In the genomic region with DNA sequence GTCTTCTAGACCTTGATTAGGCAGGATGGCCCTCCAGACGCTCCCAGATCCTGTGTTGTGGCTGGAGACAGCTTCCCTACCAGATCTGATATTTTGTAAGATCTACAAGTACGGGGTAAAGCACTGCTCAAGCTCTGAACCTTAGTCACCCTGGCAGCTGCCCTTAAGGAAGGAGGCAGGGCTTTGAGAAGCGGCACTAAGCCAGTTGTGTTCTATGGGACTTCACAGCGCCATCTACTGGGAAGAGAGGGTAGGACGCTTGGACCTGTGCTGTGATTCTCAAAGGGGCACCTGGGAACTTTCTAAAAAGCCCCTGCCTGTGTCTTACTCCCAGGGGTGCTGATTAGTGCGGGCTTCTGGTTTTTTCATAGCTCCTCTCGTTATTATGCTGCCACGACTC, we compare ENCODE assay signal across 8 mouse cellular contexts. TPM values are rescaled to one million over a fixed set of nuclear protein-coding genes. Genes with fewer than 3 reads are reported as not detected.
DNase-seq lines count a peak whose midpoint lies in the region; ATAC-seq and TF ChIP-seq lines count a peak whose summit lies in the region.

No protein-coding gene starts in this region.

- in situ Hi-C loops in ES-E14 (cut with MboI; ENCODE audit: low sequenced_read_pairs in 2 of 2, unreplicated experiment in 2 of 2): no loop called here

- H3K27ac ChIP-seq in ES-E14 (ENCODE audit: insufficient read depth, low read depth, low read length, poor library complexity, severe bottlenecking): no peak overlapping the region
- no peak overlapping the region for H3K27ac ChIP-seq in heart, postnatal 0 days (ENCODE audit: low read depth)

- ATAC-seq in heart, postnatal 0 days (ENCODE audit: insufficient read depth, low read depth): peak; percentile 27; the same call in 1 of the 2 replicates

- no peak overlapping the region for H3K4me2 ChIP-seq in heart, postnatal 0 days (ENCODE audit: low read depth, low read length)

- WGBS in heart, postnatal 0 days: 9% methylated on average over 8 of the region's 8 CpGs

- TF ChIP-seq CTCF in brain, embryonic 14.5 days (IDR thresholded peaks at IDR 0.05; ENCODE audit: borderline replicate concordance, extremely low read depth, insufficient read depth, insufficient read length): peak; percentile 93
- peak; percentile 86 for TF ChIP-seq CTCF in heart, postnatal 0 days (IDR thresholded peaks at IDR 0.05; ENCODE audit: low read depth)

- H3K36me3 ChIP-seq in ES-E14 (ENCODE audit: control insufficient read depth, insufficient read depth, low read length, poor library complexity, severe bottlenecking): no peaks in the 10 kb centered on the region
- no peaks in the 10 kb centered on the region for H3K36me3 ChIP-seq in heart, postnatal 0 days (replicated peaks; ENCODE audit: control insufficient read depth, insufficient read depth, low read length)

- no peak for TF ChIP-seq EP300 in heart, postnatal 0 days (IDR thresholded peaks at IDR 0.05; ENCODE audit: low read depth)

- no peaks in the 10 kb centered on the region for H3K4me1 ChIP-seq in ES-E14 (ENCODE audit: control insufficient read depth in 2 of 2, insufficient read depth in 2 of 2, low read length in 2 of 2, poor library complexity in 1 of 2)
- no peaks in the 10 kb centered on the region for H3K4me1 ChIP-seq in heart, postnatal 0 days (ENCODE audit: control insufficient read depth, insufficient read depth)

- H3K27me3 ChIP-seq in heart, postnatal 0 days (ENCODE audit: control insufficient read depth, insufficient read depth, low read length): no peaks in the 10 kb centered on the region

- no peak for TF ChIP-seq POLR2A in brain, embryonic 14.5 days (IDR thresholded peaks at IDR 0.05; ENCODE audit: borderline replicate concordance, extremely low read depth, insufficient read depth, insufficient read length, poor library complexity, severe bottlenecking)

- no peak overlapping the region for H3K9ac ChIP-seq in ES-E14 (ENCODE audit: insufficient read depth, low read depth, low read length, poor library complexity, severe bottlenecking)
- H3K9ac ChIP-seq in heart, postnatal 0 days (replicated peaks; ENCODE audit: low read depth, low read length): no peak overlapping the region

- H3K9me3 ChIP-seq in ES-E14 (ENCODE audit: control insufficient read depth, insufficient read depth, low read depth, low read length): no peaks in the 10 kb centered on the region
- no peaks in the 10 kb centered on the region; the same call in 1 of the 2 replicates for H3K9me3 ChIP-seq in heart, postnatal 0 days (replicated peaks; ENCODE audit: control insufficient read depth, low read length)

- H3K4me3 ChIP-seq in ES-E14 (ENCODE audit: insufficient read depth in 1 of 2, low read depth in 1 of 2, low read length in 2 of 2, poor library complexity in 1 of 2, severe bottlenecking in 1 of 2): no peak overlapping the region
- H3K4me3 ChIP-seq in heart, postnatal 0 days (ENCODE audit: low read depth, low read length): no peak overlapping the region

- peak; percentile 66 for DNase-seq in ES-E14 (ENCODE audit: low read depth, low spot score)
- peak; percentile 86 for DNase-seq in brain, embryonic 14.5 days (ENCODE audit: low read depth)
- DNase-seq in fat pad, adult 2 months (ENCODE audit: extremely low read depth, low read depth, low spot score): peak; percentile 8
- DNase-seq in heart, postnatal 0 days (ENCODE audit: low spot score): peak; percentile 80
- peak; percentile 73 to 87 for DNase-seq in kidney, postnatal 36 days
- DNase-seq in lung, adult 18-20 months: peak; percentile 79 to 85
- peak; percentile 93 for DNase-seq in retina, embryonic 14.5 days (ENCODE audit: low spot score)
- peak; percentile 88 for DNase-seq in urinary bladder, postnatal 14 days (ENCODE audit: low spot score)

TF ChIP-seq in ES-E14, 5 proteins besides CTCF, POLR2A, EP300 and RAD21:
- no peak for TF ChIP-seq ZNF384 (IDR thresholded peaks at IDR 0.05; ENCODE audit: low read depth, low read length)
- TF ChIP-seq CHD2 (IDR thresholded peaks at IDR 0.05; ENCODE audit: low read depth, low read length): no peak
- TF ChIP-seq MAFK (IDR thresholded peaks at IDR 0.05; ENCODE audit: insufficient read depth, low read depth, low read length): no peak
- TF ChIP-seq ZC3H11A (IDR thresholded peaks at IDR 0.05; ENCODE audit: borderline replicate concordance, low read depth, low read length): peak; percentile 71; the same call in 1 of the 2 replicates
- TF ChIP-seq HCFC1 (IDR thresholded peaks at IDR 0.05; ENCODE audit: borderline replicate concordance, insufficient read depth, low read length): no peak

RNA-seq across cellular contexts. Expression of a gene that starts 33.3 kb away (rescaled TPM):
- total RNA-seq in ES-E14 (2012; rRNA removed): 0.11 and 0.13 TPM in 2 replicates
- polyA plus RNA-seq in brain, embryonic 14.5 days (2012; rRNA removed): 8.0 and 9.2 TPM in 2 replicates
- total RNA-seq in heart, postnatal 0 days (2014; rRNA removed; ENCODE audit: low replicate concordance): 1.5 and 2.5 TPM in 2 replicates
- polyA plus RNA-seq in heart, postnatal 0 days (2015; fragmentation: Nextera tagmentation; extraction: Ambion mirVana): 1.7 and 2.3 TPM in 2 replicates

Comparison
In these comparisons a context has a peak if more than half of its experiments do, and no peak if none do; other contexts are left out.
1. DNase-seq: peak in every context shown above with its lines; median percentile 93 in retina, embryonic 14.5 days; 88 in urinary bladder, postnatal 14 days; 86 in brain, embryonic 14.5 days; 82 in lung, adult 18-20 months; 80 in heart, postnatal 0 days; 80 in kidney, postnatal 36 days; 66 in ES-E14; 8 in fat pad, adult 2 months.